Mouse (Mus musculus): ENCODE data around the gene Scd2.

DNA sequence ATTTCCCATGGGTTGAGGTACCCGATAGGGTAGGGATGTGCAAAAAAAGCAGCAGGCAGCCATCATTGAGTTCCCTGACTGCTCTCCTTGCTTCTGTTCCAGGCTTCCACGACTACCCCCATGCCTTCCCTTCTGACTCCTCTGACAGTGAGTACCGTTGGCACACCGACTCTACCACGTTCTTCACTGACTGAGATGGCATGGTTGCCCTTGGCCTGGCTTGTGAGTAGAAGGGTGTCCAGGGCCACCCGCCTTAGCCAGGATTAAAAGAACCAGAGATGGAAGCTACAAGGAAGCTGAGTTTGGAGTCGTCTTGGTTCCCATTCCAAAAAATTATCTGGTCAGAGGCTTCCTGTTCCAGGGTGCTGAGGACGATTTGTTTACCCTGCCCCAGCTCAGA lies 15.5 kb upstream of the Scd2 start:
- TF ChIP-seq CTCF (IDR thresholded peaks at IDR 0.05; ENCODE audit: low read depth): no peak
- TF ChIP-seq EP300 (IDR thresholded peaks at IDR 0.05; ENCODE audit: low read depth): no peak

Data from liver, postnatal 0 days (tissue).